Mouse (Mus musculus) kidney, adult 2 months (tissue): ENCODE data around the gene Idi1.
A peak's percentile ranks its signal among the peaks of the same experiment; 100 is the strongest.

Source experiments
- CTCF ChIP-seq: fragments of 200-500 bp; conservative IDR thresholded peaks from 2 replicates; pipeline ENCODE4 v1.5.1; 2011; ENCODE audit warnings: low read depth, mild to moderate bottlenecking, control low read depth, low read length, moderate library complexity, mixed read lengths; ENCODE audit not compliant: insufficient read depth, insufficient read length
- POLR2A ChIP-seq: fragments of 200-500 bp; IDR thresholded peaks from one replicate; pipeline ENCODE4 v1.6.1; 2011; ENCODE audit warnings: low read depth, low read length, control low read depth

DNA sequence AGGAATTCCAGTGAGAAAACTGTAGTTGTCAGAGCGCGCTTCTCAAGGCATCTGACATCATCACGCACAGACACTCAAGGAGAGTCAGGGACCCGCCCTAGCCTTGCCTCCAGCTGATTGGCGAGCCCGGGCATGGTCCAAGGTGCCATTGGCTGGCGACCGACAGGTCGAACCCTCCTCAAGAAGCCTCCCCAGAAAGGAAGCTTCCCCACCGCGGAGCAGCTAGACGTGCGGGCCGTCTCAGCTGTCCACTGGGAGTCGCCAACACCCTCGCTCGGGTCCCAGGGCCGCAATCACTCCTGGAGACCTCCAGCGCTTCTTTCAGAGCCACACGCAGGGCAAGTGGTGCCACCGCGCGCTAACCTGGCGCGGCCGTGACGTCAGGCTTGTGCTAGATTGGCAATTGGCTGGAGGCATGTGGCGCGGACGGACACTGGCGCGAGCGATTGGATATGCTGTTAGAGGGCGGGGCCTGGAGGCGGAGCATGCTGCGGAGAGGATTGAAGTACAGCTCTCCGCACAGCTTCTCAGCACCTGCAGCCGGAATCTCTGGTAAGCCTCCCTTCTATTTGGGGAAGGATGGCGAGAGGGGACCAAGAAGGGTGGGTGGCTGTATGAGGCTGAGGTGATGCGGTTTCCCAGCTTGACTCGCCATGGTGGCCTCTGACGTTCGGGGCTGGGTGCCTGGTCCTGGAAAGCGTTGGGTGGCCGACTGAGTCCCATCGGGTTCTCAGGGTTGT lies at the start of gene Idi1:
- TF ChIP-seq CTCF (no peak), POLR2A (peak; percentile 71)
